Mouse (Mus musculus) thymus, postnatal 14 days (tissue): ENCODE data around the gene Mdm2.
"Not testable (repeated sequence)": the region's sequence is repeated elsewhere in the genome, so short reads cannot be mapped to it uniquely, and the experiment has no call there.

ENCODE experiments used
- DNase-seq: peaks from one replicate; pipeline ENCODE4 v3.0.0; 2021

The Mdm2 gene

DNA sequence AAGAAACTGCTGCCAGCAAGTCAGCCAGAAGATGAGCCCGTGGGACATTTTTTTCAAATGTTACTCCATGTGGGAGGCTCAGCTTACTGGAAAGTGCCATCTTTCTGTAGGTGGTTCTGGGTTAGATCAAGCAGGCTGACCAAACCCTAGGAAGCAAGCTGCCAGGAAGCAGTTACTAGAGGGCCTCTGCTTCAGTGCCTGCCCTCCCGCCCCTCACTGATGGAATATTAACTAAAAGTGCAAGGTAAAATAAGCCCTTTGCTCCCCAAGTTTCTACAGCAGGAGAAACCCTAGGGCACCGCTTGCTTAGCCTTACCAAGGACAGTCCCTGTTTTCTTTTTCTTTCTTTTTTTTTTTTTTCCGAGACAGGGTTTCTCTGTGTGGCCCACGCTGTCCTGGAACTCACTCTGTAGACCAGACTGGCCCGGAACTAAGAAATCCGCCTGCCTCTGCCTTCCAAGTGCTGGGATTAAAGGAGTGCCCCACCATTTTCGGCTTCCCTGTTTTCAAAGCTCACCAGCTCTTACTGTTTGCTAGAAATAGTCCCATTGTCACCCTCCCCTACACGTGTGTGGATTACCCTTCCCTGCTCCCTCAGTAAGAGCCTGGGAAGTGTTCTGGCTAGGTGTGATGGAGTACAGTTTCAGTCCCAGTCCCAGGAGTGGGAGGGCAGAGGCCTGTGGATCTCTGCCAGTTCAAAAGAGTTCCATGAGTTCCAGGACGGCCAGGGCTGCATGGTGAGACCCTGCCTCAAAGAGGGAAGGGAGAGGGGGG, 37.9 kb upstream of the Mdm2 start:
- no peak for DNase-seq

DNA sequence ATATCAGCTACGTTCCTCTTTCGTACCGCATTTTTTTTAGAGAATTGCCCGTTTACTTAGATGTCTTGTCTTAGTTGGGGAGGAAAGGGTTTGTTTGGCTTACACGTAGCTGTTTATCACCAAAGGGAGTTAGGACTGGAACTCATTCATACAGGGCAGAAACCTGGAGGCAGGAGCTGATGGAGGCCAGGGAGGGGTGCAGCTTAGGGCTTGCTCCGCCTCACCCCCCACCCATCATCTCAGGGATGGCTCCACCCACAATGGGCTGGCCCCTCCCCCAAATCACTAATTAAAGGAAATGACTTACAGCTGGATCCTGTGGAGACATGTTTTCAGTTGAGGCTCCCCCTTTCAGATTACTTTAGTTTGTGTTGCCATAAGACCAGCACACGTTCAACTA, 37.2 kb upstream of the Mdm2 start:
- no peak for DNase-seq

DNA sequence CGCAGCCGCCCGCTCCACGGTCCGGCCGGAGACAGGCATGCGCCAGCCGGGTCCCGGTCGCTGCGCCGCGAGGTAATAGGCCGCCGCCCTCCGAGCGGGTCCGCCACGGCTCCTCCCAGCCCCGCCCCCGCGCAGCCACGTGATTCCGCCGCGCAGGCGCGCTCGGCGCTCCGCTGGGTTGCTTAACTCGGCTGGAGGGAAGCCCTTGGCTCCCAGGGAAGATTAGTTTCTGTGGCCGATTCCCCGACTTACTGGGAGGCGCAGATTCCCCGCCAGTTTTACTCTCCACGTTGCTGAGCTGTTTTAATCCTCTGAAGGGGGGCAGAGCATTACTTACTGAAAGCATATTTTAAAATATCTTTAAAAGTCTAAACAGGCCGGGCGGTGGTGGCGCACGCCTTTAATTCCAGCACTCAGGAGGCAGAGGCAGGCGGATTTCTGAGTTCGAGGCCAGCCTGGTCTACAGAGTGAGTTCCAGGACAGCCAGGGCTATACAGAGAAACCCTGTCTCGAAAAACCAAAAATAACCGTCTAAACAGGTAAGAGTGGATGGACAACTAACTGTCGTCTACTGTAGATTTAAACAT, 35.8 kb upstream of the Mdm2 start, which contains the start of gene Slc35e3:
Slc35e3 (minus strand) TSS at position 69 of the 587 bp plus-strand sequence.
- peak; percentile 98 for DNase-seq

DNA sequence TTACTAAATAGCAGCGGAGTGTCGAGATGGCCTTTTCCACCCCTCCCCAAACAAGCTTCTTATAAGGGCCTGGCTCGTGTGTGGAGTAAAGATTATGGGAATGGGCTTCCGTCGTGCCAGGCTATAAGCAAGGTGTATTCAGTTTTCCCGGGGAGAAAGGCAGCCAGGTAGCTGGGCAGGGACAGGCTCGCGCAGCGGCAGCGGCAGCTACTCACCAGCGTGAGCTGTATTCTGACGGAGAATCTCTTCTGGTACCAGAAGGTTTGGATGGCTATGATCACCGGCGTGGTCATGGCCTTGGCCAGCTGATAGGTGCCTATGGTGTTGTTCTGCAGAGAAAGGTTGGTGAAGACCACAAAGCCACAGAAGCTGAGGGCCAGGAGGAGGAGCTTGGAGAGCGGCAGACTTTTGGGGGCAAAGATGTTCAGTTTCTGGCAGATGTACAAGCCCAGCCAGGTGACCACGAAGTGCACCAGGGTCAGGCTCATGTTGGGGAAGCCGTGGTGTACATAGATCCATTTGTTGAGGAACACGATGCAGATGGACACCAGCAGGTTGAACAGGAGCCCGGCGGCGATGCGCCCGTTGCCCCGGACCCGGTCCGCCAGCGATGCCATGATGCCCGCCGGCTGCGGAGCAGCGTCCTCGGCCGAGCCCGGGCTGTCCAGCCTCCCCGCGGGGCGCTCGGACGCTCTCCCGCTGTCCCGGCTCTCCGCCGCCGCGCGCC, 35.2 kb upstream of the Mdm2 start:
- DNase-seq, result peak; percentile 21

DNA sequence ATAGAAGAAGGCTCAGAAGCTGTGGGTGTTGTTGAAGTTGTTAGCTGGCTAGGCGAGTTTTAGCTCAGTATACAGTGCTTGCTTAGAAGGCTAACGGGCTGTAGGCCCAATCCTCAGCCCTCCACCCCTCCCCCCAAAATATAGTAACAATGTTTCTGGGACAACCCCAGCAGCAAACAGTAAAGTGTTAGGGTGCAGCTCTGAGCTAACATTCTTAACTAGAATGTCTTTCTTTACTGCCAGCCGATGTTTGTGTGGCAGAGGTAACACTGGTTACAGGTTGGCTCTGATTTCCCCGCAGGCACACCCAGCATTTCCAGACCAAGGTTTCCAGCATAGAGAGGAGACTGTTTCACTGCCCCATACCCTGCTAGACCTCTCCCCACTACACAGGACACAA, 33.4 kb upstream of the Mdm2 start:
- DNase-seq, result no peak

DNA sequence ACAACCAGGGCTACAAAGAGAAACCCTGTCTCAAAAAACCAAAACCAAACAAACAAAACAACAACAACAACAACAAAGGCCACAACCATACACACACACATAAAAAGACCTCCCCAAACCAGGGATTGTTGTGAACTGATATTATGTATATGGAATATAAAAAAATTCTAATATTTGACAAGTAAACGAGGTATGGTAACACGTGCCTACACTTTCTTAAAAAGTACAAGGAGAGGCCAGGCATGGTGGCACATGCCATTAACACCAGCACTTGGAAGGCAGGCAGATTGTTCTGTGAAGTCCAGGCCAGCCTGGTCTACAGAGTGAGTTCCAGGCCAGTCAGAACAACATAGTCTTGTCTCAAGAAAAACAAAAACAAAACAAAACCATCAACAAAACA, 32.6 kb upstream of the Mdm2 start:
- DNase-seq, result no peak

DNA sequence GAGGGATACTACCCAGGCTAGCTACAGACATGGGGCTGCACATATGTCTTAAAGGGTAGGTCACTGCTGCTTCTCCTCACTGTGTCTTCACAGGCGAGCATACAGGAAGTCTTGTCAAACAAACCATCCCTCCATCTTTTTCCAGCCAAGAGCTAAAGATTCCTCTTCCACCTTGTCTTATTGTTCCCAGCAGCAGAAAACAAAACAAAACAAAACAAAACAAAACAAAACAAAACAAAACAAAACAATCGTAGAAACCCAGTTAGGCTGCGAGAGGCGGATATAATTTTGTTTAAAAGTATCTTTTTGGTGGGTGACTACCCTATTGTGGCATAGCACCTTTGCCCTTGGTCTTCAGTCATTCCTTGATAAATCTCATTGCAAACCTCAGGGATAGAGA, 32.1 kb upstream of the Mdm2 start:
- no peak for DNase-seq

DNA sequence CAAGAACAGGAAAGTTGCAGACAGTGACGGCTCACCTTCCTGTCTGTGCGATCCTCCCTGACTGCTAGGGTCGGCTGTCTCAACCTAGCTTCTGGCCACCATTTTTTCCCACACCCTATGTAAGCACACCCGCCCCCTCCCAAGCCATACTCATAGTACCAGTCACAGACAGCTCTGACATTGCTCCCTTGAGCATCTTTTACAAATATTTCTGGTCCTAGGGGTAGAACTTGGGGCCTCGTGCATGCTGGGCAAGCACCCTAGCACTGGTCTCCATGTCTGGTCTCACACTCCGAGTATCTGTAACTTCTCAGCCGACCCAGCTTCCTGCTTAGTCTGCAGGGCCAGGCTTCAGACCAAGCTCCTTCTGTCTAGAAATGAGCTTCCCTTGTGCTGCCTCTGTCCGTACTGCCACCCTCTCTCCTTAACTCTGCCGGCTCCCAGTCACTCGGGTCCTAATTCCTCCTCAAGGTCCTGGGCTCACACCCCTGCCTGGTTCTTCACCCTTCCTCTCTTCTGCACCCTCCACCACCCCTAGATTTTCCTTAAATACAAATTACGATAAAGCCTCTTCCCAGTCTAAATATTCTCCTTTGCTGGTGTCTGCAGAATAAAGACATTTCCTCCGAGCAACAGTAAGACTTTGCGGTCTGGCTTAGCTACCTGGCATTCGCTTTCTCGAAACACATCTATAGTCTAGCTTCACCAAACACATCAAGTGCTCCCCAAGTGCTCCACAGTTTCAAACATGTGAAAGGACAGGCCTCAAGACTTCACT, 31.3 kb upstream of the Mdm2 start:
- no peak for DNase-seq

DNA sequence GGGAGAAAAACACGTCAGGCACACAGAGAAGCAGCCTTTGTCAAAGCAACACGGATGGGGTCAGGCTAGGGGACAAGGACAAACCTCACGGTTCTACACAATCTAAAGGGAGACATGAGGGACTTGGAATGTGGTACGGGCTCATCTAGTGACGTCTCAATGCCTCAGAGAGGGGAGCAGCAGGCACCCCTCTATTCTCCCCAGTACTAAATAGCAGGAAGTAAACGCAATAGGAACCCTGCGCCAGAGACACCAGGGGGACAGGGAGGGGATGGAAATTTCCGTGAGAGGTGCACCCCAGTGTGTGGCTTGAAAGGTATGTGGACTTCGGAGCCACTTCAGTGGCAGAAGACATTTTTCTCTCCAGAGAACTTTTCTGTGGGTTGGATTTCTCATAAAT, 30.4 kb upstream of the Mdm2 start:
- no peak for DNase-seq

DNA sequence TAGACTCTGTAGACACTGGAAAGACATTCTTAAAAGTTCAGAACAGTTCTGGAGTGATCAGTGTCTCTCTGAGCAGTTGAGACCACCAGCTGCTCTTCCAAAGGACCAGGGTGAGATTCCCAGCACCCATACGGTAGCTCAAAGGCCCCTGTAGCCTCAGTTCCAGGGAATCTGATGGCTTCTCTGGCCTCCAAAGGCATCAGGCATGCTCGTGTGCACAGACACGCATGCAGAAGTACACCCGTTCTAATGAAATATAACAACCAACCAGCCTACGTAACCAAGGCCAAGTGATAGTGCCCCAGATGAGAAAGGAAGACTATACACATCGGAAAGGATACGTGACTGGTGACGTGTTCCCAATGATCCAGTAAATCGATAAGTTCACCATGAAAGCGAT, 29.6 kb upstream of the Mdm2 start:
- DNase-seq, result no peak

DNA sequence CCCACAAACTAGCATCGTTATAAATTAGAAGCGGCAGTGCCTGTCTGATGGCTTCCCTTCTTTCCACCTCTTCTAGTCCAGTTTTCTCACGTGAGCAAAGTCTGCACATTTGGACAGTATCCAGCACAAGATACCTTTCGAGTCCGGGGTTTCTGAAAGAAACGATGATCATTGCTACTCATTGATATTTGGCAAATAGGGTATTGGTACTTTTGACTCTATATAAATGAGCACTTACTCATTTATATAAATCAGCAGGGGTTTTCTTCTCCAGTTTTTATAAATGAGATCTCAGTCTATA, 29.0 kb upstream of the Mdm2 start:
- DNase-seq, result no peak

DNA sequence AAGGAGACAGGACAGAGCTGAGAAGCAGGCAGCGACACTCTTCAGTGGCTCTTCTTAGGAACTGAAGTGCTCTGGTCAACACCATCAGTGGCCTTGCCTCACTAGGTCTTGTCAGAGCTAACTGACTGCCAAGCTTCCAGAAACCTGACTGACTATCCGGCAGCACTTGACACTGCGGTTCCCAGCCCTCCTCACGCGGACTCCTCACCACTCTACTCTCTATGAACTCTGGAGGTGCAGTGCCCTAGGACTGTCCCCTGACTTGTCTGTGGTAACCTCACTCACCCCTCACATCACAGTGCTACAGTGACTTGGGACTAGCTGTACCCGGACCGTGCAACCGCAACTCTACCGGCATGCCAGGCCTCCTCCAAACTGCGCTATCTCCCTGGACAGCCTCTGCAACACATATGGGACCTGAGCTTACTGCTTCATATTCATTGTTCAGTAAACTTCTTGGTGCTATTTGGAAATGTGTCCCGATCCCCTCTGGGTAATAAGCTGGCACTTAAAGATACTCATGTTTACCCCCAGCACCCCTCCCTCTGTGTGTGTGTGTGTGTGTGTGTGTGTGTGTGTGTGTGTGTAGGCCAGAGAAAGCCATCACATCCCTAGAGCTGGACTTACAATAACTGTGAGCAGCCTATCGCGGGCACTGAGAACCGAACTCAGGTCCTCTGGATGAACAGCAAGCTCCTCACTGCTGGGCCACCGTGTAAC, 28.5 kb upstream of the Mdm2 start:
- DNase-seq, result no peak

DNA sequence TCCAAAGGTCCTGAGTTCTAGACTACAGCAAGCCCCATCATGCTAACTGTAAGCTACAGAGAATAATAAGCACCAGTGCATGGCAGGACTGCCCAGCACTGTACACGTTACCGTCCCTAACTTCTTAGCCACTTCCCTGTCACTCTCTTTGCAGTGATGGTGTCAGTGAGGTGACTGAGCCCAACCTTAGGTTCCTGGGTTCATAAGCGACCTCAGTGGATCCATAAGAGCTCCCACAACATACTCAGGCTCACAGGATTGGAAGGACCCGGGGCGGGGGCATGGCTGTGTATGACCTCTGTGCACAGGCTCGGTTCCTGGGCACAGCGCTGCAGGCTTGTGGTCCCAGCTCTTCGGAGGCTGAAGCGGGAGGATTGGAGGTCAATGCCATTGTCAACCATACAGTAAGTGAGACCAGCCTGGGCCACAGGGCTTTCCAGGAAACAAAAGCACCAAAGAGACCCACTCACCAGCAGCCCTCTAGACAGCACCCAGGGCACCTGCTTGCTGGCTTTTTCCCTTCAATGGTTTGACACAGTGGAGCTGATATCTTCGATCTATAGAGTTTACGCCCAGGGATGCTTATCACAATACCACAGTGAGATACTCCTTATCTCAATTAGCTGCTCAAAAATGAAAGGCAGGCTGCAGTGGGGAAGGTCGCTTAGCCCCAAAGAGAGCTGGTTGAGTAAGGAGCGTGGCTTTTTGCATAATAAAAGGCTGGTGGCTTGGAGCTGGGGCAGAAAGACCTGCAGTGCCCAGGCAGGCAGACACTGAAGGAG, 27.8 kb upstream of the Mdm2 start:
- no peak for DNase-seq

DNA sequence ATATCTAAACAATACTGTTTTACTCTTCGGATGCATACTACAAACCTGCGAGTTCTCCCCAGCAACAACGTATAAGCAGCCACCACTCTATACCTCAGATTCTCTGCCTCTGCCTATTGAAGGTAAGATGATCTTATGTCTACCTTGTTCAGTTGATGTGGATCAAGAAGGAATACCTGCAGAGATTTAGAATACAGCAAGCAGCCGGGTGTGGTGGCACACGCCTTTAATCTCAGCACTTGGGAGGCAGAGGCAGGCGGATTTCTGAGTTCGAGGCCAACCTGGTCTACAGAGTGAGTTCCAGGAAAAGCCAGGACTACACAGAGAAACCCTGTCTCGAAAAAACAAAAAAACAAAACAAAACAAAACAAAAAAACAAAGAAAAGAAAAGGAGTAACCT, 26.9 kb upstream of the Mdm2 start:
- not testable (repeated sequence) for DNase-seq

DNA sequence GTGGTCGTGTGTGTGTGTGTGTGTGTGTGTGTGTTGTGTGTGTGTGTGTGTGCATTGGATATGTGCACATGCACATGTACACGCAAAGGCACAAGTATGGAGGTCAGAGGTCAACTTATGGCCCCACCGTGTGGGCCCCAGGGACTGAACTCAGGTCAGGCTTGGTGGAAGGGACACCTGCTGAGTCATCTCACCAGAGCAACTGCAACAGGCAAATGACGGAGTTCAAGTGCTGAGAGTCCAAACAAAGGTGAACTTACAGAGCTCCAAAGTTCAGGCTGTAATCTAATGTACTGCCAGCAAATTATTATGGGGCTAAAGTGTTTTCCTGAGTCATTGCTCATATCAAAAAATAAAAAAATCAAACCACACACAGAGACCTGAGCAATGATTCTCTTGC, 26.5 kb upstream of the Mdm2 start:
- DNase-seq, result no peak

DNA sequence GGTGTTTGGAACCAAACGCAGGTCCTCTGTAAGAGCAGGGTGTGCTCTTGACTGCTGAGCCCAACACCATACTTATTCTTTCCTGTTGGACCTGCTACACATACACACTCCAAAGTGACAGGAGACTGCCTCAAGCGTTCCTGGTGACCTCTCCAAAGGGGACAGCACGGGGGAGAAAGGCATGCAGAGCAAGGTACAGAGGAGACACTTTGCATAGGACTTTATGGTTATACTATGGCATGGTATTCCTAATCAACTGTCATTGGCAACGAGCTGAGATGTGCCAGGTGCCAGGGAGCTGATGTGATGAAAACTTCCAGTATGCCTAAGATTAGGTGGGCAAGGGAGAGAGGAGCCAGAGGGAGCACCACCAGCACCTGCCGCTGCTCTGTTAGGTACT, 26.0 kb upstream of the Mdm2 start:
- DNase-seq, result no peak

DNA sequence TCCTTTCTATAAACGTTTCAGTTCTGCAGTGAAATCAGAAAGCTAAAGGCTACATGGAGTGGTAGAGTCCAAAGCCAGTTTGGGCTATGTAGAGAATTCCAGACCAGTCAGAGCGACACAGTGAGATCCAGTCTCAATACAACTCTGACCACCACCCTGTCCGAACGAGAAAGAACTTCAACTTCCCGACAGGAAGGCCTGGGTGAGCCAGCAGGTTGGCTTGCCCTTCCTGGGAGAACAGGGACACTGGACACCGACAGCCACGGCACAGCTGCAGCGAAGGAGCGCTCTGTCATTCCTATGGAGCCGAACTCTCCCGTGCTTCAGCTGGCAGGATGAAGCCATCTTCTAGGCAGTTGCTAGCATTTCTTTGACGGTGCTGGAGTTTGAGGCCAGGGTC, 24.8 kb upstream of the Mdm2 start:
- not testable (repeated sequence) for DNase-seq

DNA sequence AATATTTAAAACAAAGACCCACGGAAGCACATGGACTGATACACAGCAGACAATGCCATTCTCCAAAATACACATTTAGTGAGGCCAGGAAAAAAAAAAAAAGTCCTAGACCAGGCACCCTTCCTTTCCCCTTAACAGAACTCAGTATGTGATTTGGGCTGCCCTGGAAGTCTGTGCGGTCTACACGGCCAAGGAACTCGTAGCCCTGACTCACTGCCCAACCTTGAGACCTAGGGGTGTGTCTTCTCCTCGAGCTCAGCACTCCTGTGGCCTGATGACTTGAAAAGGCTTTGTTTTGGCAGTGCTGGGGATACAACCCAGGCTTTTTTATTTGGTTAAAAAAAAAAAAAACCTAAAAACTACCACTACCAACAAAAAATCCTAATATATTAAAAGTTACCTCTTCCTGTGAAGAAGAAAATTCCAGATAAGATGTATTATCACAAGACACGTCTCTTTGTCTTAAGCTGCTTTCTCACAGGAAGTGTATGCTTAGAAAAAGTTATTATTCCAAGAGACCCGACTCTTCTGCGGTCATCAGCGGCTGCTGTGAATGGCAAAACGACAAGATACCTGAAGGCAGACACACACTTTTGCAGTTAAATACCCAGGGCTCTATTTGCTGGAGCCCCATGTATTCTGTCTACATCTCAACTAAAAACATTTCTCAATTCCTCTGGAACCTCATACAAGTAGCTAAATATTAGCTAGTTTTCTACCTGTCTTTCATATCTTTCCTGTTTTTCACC, 23.7 kb upstream of the Mdm2 start:
- DNase-seq, result not testable (repeated sequence)

DNA sequence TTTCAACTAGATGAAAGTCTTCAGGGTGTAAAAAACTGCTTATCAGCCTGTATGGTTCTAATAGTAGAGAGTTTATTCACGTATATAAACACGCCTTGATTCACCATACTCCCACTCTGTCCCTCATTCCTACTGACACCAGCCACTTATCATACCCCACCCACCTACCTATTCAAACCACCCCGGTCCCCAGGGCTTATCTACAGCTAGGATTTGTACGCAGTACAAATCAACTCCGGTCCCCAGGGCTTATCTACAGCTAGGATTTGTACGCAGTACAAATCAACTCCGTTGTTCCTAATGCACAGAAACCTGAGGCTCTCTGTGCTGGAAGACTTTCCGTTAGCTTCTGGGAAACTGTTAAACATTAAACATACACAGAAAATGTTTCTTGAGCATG, 23.1 kb upstream of the Mdm2 start:
- not testable (repeated sequence) for DNase-seq

DNA sequence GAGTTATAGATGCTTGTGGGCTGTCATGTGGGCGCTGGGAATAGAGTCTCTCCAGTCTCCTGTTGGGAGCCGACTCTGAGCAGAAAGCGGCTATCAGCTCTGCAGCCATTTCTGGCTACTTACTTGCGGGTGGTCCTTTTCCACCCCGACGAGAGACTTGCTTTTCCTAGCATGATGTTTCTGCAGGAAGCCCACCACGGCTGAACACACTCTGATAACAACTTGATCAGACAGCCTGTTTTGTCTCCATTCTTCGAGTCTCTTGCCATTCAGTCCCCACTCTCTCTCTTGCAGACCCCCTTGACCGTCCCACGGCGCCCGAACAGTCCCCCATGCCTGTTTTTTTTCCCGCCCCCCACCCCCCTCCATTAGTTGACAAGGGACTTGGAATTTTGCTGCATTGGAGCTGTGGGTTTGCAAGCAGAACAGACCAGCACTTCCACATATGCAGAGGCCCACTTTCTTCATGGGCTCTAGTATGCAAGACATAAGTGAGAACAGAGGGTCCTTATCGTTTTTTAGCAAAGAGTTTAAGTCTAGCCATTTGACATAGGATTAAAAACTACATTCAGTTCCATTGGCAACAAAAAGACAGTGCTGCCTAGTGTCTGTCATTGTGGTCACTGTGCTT, 22.5 kb upstream of the Mdm2 start:
- no peak for DNase-seq

DNA sequence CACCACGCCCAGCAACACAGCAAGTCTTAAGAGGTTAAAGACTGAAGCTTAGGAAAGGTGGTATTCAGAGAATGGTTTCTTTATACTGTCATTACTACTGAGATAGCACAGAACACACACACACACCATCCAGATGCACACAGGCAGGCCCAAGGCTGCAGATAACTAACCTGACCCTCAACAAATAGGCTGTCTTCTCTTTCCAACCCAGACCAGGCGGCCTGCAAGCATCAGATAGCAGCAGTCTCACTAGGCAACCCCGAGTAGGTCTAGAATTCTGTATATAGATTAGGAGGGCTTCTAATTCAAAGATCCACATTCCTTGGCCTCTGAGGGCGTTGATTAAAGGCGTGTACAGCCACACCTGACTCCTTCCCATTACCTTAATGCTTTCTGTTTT, 21.6 kb upstream of the Mdm2 start:
- DNase-seq, result no peak
